Mouse (Mus musculus) monocyte, adult 2 months (primary cell): ENCODE data around the gene Gm21560.
"Not testable (repeated sequence)": the region's sequence is repeated elsewhere in the genome, so short reads cannot be mapped to it uniquely, and the experiment has no call there.

Experiments
- DNase-seq, 2 experiments: peaks; one replicate each; pipeline ENCODE4 v3.0.0; 2022; ENCODE audit warnings: low spot score in 2 of 2, low read depth in 1 of 2

The Gm21560 gene

GRCm38 (mm10) chr14:6219192-6219591 lies at the start of gene Gm21560:
Gene Gm21560 (minus strand): TSS chr14:6219292.
- DNase-seq: not testable (repeated sequence)

- not testable (repeated sequence) for DNase-seq
Observed at GRCm38 (mm10) chr14:6163538-6163937, 55.6 kb downstream of the Gm21560 start.

- not testable (repeated sequence) for DNase-seq
Observed at GRCm38 (mm10) chr14:6161085-6161484, 58.0 kb downstream of the Gm21560 start.
